Mouse (Mus musculus) heart, embryonic 13.5 days (tissue): Measurements from ENCODE around the gene Tmem251. TPM values are rescaled to one million over a fixed set of nuclear protein-coding genes. Genes with fewer than 3 reads are reported as not detected.
A peak's percentile ranks its signal among the peaks of the same experiment; 100 is the strongest.

Experiments used
- ATAC-seq: fragments of 200-750 bp; cut with Nextera tagmentation; 2 replicates; pipeline ENCODE4 v1.8.0; 2017; ENCODE audit warnings: moderate TSS enrichment; ENCODE audit not compliant: insufficient number of reproducible peaks, low FRiP score, low TSS enrichment; ENCODE audit errors: extremely low read depth
- H3K27ac ChIP-seq: fragments of 300-500 bp; sonication (generic); replicated peaks from 2 replicates; pipeline ENCODE4 v1.5.1; 2015; ENCODE audit warnings: moderate library complexity, mild to moderate bottlenecking, inconsistent platforms
- H3K27me3 ChIP-seq: fragments of 300-500 bp; sonication (generic); replicated peaks from 2 replicates; pipeline ENCODE4 v1.6.1; 2015; ENCODE audit warnings: mild to moderate bottlenecking, inconsistent platforms
- H3K36me3 ChIP-seq: fragments of 300-500 bp; sonication (generic); 2 replicates; pipeline ENCODE4 v1.6.1; 2015; ENCODE audit warnings: mild to moderate bottlenecking, inconsistent platforms
- H3K4me1 ChIP-seq: fragments of 300-500 bp; sonication (generic); 2 replicates; pipeline ENCODE4 v1.6.1; 2015; ENCODE audit warnings: inconsistent platforms
- H3K4me2 ChIP-seq: fragments of 300-500 bp; sonication (generic); 2 replicates; pipeline ENCODE4 v1.6.1; 2015; ENCODE audit warnings: inconsistent platforms, mild to moderate bottlenecking, moderate library complexity
- H3K4me3 ChIP-seq: fragments of 300-500 bp; sonication (generic); 2 replicates; pipeline ENCODE4 v1.5.1; 2015; ENCODE audit warnings: moderate library complexity, mild to moderate bottlenecking, inconsistent platforms
- H3K9ac ChIP-seq: fragments of 300-500 bp; sonication (generic); 2 replicates; pipeline ENCODE4 v1.6.1; 2015; ENCODE audit warnings: inconsistent platforms, mild to moderate bottlenecking, moderate library complexity
- H3K9me3 ChIP-seq: fragments of 300-500 bp; sonication (generic); 2 replicates; pipeline ENCODE4 v1.6.1; 2016; ENCODE audit warnings: inconsistent platforms
- WGBS: fragments of 180-500 bp; shearing (Covaris S2); methylation state at CpG from one replicate; pipeline ENCODE4 v1.1.7; 2015; ENCODE audit warnings: mixed read lengths; 5-methylcytosine and 5-hydroxymethylcytosine counted together
- polyA plus RNA-seq: library from polyadenylated mRNA; unstranded; fragments of >200 nt; fragmentation: Nextera tagmentation; extraction: Ambion mirVana; gene quantifications from 2 replicates; pipeline ENCODE4 v1.2.1, GENCODE M21; 2015

Gene Tmem251
- polyA plus RNA-seq, 1 experiment from 2014 or later: 6.8 TPM

DNA sequence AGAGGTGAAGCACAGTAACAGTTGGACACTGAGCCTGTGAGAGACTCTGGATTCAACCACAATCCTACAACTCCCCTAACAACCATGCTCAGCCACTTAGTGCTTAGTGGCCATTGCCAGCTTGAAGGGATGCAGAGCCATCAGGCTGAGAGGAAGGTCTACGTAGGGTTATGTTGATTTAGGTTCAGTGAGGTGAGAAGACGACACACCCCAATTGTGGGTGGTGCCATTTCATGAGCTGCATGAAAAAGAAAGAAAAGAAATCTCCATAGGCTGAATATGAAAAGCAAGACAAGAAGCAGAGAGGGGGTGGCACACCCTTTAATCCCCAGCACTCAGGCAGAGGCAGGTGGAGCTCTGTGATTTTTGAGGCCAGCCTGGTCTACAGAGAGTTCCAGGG is 29.4 kb upstream of the Tmem251 start:
- H3K9ac ChIP-seq: no peak overlapping the region
- H3K27me3 ChIP-seq: no peaks in the 10 kb centered on the region
- WGBS: 66% methylated on average over 2 of the region's 2 CpGs
- H3K4me3 ChIP-seq: no peak overlapping the region
- no peaks in the 10 kb centered on the region for H3K9me3 ChIP-seq
- H3K4me1 ChIP-seq: 0 out of 2 replicates have a peak, but pooled peaks cover 8% of the 10 kb centered on the region
- H3K36me3 ChIP-seq: no peaks in the 10 kb centered on the region
- H3K4me2 ChIP-seq: no peak overlapping the region
- ATAC-seq: no peak
- no peak overlapping the region for H3K27ac ChIP-seq

DNA sequence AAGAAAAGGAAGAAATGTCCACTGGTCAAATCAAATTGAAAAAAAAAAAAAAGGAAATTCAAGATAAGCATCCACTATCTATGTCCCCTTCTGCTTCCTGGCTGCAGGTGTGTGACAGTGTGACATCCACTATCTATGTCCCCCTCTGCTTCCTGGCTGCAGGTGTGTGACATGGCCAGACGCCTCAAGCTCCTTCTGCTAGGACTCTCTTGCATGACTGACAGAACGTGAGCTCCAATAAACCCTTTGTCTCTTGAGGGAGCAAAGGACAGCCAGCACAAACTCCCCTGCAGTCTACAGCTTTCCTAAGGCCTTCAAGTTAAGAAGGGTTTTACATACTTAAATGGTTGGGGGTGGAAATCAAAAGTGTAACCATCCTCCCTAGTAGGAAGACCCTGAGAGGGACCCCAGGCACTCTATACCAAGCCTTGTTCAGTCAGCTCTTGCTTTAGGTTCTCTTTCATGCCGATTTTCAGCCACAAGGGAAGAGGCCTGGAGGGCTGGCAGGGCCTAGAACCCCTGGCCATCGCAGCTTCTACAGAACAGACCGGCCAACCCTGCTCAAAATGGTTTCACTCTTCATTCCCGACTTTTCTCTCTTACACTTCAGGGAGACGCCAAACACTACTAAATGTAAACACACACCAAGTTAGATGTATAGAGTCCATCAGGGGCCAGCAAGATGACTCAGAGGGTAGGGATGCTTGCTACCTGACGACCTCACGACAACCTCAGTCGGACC is 28.7 kb upstream of the Tmem251 start:
- Histone ChIP-seq H3K9ac (no peak overlapping the region), H3K36me3 (no peaks in the 10 kb centered on the region), H3K27ac (no peak overlapping the region), H3K4me1 (0 out of 2 replicates have a peak, but pooled peaks cover 8% of the 10 kb centered on the region), H3K4me2 (no peak overlapping the region), H3K9me3 (no peaks in the 10 kb centered on the region), H3K27me3 (no peaks in the 10 kb centered on the region), H3K4me3 (no peak overlapping the region)
- ATAC-seq: no peak
- WGBS: 78% methylated on average over 10 of the region's 10 CpGs

DNA sequence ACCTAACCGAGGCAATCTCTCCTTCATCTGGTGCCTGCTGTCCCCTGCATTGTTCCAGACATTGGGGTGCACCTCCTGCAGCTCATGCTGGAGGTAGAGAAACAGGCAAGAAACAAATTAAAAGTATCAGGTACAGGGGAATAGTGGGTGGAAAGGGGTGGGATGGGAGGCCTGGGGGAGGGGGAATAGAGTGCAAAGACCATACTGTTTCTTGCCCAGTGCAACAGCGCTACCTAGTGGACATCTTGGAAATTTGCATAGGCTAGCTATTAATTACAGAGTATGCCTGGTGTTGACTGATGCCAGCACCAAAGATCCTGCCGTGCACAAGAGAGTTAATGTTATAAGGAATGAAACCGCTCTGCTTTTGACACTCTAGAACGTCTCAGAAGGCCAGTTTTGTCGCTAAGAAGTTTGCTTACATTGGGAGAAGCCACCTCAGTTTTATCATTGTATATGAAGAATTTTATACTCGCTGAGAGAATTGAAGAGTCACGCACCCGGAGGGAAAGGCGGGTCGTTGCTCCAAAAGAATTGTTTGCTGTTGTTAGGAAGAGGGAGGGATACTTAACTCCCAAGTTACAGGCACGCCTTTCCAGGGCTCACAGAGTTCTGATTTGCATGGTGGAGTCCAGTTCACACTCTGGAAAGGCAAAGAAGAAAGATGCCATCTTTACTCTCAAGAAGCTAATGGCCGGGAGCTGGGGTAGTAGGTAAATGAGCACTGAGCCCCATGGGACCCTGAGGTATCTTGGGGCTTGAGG is 23.8 kb upstream of the Tmem251 start:
- peaks cover 13% of the 10 kb centered on the region; the same call in 1 of the 2 replicates for H3K4me1 ChIP-seq
- no peak overlapping the region for H3K9ac ChIP-seq
- 30% methylated on average over 13 of the region's 13 CpGs for WGBS
- no peaks in the 10 kb centered on the region for H3K27me3 ChIP-seq
- no peaks in the 10 kb centered on the region for H3K36me3 ChIP-seq
- no peak for ATAC-seq
- H3K9me3 ChIP-seq: no peaks in the 10 kb centered on the region
- peak overlapping the region; percentile 40; the same call in 1 of the 2 replicates for H3K4me2 ChIP-seq
- no peak overlapping the region for H3K4me3 ChIP-seq
- H3K27ac ChIP-seq: no peak overlapping the region

DNA sequence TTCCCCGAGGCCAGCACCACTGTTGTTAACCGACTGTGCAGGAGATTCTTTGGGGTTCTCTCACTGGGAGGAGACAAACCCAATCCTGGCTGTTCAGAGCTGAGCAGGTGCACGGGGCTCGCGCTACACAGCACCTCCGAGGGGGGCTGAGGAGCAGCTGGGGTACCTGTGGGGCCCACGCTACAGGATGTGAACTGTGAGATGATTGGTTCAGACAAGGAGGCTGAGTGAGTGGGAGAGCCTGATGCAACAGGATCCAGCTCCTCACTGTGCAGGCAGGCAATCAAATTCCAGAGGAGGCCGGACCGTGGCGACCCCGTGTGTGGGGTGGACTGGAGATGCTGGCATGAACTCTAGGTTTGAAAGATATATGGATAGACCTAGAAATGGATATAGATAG is 21.1 kb upstream of the Tmem251 start:
- Histone ChIP-seq H3K4me3 (no peak overlapping the region), H3K9ac (no peak overlapping the region), H3K9me3 (no peaks in the 10 kb centered on the region), H3K4me2 (no peak overlapping the region), H3K4me1 (peaks cover 14% of the 10 kb centered on the region; the same call in 1 of the 2 replicates), H3K27me3 (no peaks in the 10 kb centered on the region), H3K27ac (no peak overlapping the region), H3K36me3 (no peaks in the 10 kb centered on the region)
- no peak for ATAC-seq
- 55% methylated on average over 11 of the region's 11 CpGs for WGBS

DNA sequence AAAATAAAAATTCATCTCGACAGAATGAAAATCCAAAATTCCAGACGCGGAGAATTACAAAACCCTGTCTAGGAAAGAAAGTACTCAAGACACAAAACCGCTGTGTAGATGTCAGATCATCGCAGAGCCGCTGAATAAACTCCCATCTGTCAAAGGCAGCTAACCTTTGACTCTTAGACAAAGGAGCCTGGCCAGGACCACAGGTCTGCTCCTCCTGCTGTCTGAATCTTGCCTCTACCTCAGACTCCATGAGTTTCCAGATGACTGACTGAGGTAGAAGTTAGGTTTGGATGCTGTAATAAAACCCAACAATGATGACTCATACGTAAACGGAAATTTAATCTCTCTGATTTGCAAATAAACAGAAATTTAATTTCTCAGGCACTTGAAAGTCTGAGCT is 20.6 kb upstream of the Tmem251 start:
- peaks cover 12% of the 10 kb centered on the region; the same call in 1 of the 2 replicates for H3K4me1 ChIP-seq
- H3K27ac ChIP-seq: no peak overlapping the region
- H3K4me2 ChIP-seq: no peak overlapping the region
- no peaks in the 10 kb centered on the region for H3K27me3 ChIP-seq
- WGBS: 78% methylated on average over 8 of the region's 8 CpGs
- H3K9me3 ChIP-seq: no peaks in the 10 kb centered on the region
- no peak overlapping the region for H3K4me3 ChIP-seq
- H3K9ac ChIP-seq: no peak overlapping the region
- no peaks in the 10 kb centered on the region for H3K36me3 ChIP-seq
- ATAC-seq: no peak

DNA sequence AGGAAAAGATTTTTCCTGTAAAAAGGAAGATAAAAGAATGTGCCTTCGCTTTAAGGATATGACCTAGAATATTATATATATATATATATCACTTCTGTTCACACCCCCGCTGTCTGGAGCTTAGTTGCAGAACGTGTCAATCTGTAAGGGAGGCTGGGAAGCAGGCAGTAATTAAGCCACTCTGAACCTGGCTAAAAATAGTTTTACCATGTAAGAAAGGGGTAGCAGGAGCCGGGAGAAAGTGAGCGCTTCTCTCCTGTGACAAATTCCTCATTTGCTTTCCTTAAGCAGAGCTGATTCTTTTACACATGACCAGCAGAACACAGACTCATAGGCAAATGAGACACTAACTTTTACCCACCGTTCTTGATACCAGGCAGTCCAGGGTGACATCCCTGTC is 19.7 kb upstream of the Tmem251 start:
- no peak overlapping the region for H3K4me3 ChIP-seq
- H3K4me1 ChIP-seq: peaks cover 12% of the 10 kb centered on the region; the same call in 1 of the 2 replicates
- WGBS: 46% methylated on average over 6 of the region's 6 CpGs
- no peak overlapping the region for H3K4me2 ChIP-seq
- H3K9me3 ChIP-seq: no peaks in the 10 kb centered on the region
- H3K9ac ChIP-seq: no peak overlapping the region; the same call in 1 of the 2 replicates
- no peaks in the 10 kb centered on the region for H3K27me3 ChIP-seq
- no peaks in the 10 kb centered on the region for H3K36me3 ChIP-seq
- ATAC-seq: no peak
- peak overlapping the region; percentile 32; the same call in 1 of the 2 replicates for H3K27ac ChIP-seq

DNA sequence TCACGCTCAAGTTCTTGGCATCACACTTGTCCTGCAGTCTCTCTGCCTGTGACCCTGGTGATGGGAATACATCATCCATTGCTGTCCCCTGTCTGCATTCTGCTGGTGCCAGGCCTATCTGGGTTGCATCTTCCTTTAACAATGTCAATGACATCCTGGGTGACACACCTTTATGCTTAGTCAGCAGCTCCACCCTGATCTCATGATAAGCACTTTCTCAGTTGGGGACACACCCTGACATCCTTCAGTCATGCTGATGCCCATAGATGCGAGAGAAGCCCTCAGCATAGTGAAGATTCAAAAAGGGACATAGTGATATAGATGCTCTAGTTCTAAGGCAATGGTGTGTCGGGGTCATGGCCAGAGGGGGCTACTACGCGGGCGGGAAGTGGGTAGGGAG is 18.4 kb upstream of the Tmem251 start:
- H3K36me3 ChIP-seq: no peaks in the 10 kb centered on the region
- no peak overlapping the region for H3K4me3 ChIP-seq
- 85% methylated on average over 6 of the region's 6 CpGs for WGBS
- peaks cover 14% of the 10 kb centered on the region for H3K4me1 ChIP-seq
- no peak overlapping the region for H3K27ac ChIP-seq
- H3K9me3 ChIP-seq: no peaks in the 10 kb centered on the region
- no peak overlapping the region for H3K9ac ChIP-seq
- no peak overlapping the region for H3K4me2 ChIP-seq
- ATAC-seq: no peak
- no peaks in the 10 kb centered on the region for H3K27me3 ChIP-seq

DNA sequence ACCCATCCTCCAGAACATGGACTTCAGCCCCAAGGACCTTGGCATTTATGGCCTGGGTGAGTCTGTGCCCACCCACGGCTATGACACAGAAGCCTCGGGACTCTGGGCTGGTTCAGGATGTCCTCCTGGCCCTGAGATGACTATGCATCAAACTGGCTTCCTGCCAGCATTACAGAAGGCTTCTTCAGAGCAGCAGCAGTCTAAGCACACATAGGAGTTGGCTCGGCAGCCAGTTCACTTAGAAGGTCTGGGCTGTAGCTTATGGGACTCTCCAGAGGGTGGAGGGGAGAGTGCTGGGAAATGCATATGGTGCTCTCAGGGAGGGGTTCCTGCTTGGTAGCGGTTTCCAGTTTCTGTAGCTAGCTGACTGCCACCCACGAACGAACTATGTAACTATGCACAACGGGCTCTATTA is 17.8 kb upstream of the Tmem251 start:
- Histone ChIP-seq H3K27ac (no peak overlapping the region), H3K4me1 (peaks cover 20% of the 10 kb centered on the region), H3K4me2 (no peak overlapping the region), H3K36me3 (no peaks in the 10 kb centered on the region), H3K27me3 (no peaks in the 10 kb centered on the region), H3K4me3 (no peak overlapping the region), H3K9me3 (no peaks in the 10 kb centered on the region), H3K9ac (no peak overlapping the region)
- ATAC-seq: no peak
- WGBS: 64% methylated on average over 7 of the region's 7 CpGs

DNA sequence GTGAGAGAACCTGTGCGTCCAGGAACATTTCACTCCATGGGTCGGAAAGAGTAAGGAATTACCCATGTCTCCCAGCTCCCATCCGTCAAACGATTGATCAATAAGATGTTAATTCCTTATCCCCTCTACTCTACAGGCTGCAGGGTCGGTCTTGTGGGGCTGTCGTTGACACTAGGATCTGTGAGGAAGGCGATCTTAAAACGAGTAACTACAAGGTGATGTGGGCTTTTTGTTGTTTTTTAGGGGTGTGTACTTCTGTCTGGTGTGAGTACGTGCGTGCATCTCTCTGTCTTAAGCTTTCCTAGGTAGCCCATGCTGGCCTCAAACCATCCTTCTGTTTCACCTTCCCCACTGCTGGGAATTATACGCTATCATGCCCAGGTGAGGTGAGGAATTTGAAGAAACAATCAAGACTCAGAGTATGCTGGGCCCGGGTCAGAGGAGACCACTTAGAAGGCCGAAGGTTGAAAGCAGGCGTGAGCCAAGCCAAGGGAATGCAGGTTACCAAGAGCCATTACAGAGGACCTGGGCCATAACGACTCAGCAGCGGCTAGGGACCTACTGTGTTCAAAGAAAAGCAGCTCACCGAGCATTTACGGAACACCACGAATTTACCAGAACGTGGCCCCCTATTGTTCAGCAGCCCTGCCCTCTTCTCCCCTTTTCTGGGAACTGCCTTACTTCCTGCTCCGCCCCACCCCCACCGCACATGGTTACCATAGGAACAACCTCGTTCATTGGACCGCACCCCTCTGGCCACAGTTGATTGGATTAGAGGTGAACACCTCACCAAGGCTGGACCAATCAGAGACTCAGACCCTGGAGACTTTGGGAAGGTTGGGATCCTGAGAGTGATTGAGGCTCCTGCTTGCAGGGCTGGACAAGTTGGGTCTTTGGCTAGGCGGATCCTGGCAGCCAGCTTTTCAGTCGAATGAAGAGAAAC is 13.4 kb upstream of the Tmem251 start:
- 0 out of 2 replicates have a peak overlapping the region, but pooled peaks have one; percentile 24 for H3K27ac ChIP-seq
- H3K4me3 ChIP-seq: peak overlapping the region; percentile 33
- 39% methylated on average over 26 of the region's 26 CpGs for WGBS

DNA sequence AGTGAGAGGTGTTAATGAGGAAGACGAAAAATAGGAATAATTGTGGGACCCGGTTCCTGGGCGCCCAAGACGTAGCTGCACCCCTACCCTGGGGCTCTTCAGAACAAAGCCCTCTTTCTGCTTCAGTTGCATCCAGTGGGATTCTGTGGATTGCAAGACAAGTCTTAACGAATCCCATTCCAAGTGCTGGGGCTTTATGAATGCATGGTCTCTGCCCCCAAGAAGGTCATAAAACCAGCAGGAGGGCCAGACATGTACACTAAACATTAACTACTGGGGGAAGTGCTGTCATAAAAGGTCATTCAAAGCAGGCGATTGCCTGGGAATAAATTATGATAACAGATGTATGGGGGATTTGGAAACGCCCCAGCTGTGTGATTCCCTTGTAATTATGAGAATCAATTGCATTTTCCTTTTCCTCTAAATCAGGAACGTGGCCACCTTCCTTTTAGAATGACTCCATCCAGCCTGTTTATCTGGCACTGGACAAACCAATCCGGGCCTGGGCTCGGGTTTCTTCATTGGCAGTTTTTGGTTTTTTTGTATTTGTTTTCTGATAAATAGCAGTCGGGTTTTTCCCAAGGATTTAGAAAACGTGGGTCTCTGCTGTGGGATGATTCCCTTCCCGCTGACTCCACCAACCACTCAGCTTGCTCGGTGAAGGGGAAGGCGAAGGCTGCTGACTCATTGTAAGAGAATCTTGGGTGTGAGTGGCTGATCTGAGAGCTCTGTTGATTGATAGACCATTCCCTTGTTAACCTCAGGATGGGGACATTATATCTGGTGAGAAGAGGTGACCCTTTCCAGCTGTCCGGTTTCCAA is 12.6 kb upstream of the Tmem251 start:
- Histone ChIP-seq H3K4me2 (peak overlapping the region; percentile 61), H3K9me3 (no peaks in the 10 kb centered on the region), H3K4me1 (peaks cover 19% of the 10 kb centered on the region), H3K27me3 (no peaks in the 10 kb centered on the region), H3K4me3 (peak overlapping the region; percentile 33; the same call in 1 of the 2 replicates), H3K36me3 (no peaks in the 10 kb centered on the region), H3K27ac (0 out of 2 replicates have a peak overlapping the region, but pooled peaks have one; percentile 24), H3K9ac (0 out of 2 replicates have a peak overlapping the region, but pooled peaks have one; percentile 2)
- ATAC-seq: no peak
- WGBS: 37% methylated on average over 16 of the region's 16 CpGs

More for the DNA sequence above, 13.4 kb upstream of the Tmem251 start:
- peaks cover 22% of the 10 kb centered on the region for H3K4me1 ChIP-seq
- H3K27me3 ChIP-seq: no peaks in the 10 kb centered on the region
- ATAC-seq: peak; percentile 71; the same call in 1 of the 2 replicates
- H3K4me2 ChIP-seq: peak overlapping the region; percentile 61
- H3K9me3 ChIP-seq: no peaks in the 10 kb centered on the region
- no peaks in the 10 kb centered on the region for H3K36me3 ChIP-seq
- H3K9ac ChIP-seq: peak overlapping the region; percentile 21; the same call in 1 of the 2 replicates
